Mouse (Mus musculus) liver, adult 2 months (tissue): ENCODE results near the gene Glud1.

Experiments
- CTCF ChIP-seq: fragments of 200-500 bp; IDR thresholded peaks from 2 replicates; pipeline ENCODE4 v1.5.1; 2011; ENCODE audit warnings: low read depth, low read length, control low read depth
- POLR2A ChIP-seq: fragments of 200-500 bp; IDR thresholded peaks from 2 replicates; pipeline ENCODE4 v1.6.1; 2011; ENCODE audit warnings: low read length, control low read depth; ENCODE audit not compliant: insufficient read depth; ENCODE audit errors: extremely low read depth

GRCm38 (mm10) chr14:34293641-34294040 lies 16.9 kb upstream of the Glud1 start:
- TF ChIP-seq POLR2A (no peak), CTCF (no peak)
